Mouse (Mus musculus) limb, embryonic 12.5 days (tissue): Measurements from ENCODE around the gene Has3. TPM values are rescaled to one million over a fixed set of nuclear protein-coding genes. Genes with fewer than 3 reads are reported as not detected.
"Not testable (repeated sequence)": the region's sequence is repeated elsewhere in the genome, so short reads cannot be mapped to it uniquely, and the experiment has no call there.

Experiments
- ATAC-seq: fragments of 200-750 bp; cut with Nextera tagmentation; 2 replicates; pipeline ENCODE4 v1.8.0; 2017; ENCODE audit warnings: low read depth, moderate TSS enrichment; ENCODE audit not compliant: insufficient number of reproducible peaks, insufficient read depth, low FRiP score, low TSS enrichment
- H3K27ac ChIP-seq: fragments of 300-500 bp; sonication (generic); 2 replicates; pipeline ENCODE4 v1.5.1; 2016; ENCODE audit warnings: mild to moderate bottlenecking, moderate library complexity
- H3K27me3 ChIP-seq: fragments of 300-500 bp; sonication (generic); 2 replicates; pipeline ENCODE4 v1.6.1; 2016; ENCODE audit warnings: mild to moderate bottlenecking, moderate library complexity
- H3K36me3 ChIP-seq: fragments of 300-500 bp; sonication (generic); 2 replicates; pipeline ENCODE4 v1.6.1; 2016; ENCODE audit warnings: mild to moderate bottlenecking, moderate library complexity
- H3K4me1 ChIP-seq: fragments of 300-500 bp; sonication (generic); replicated peaks from 2 replicates; pipeline ENCODE4 v1.6.1; 2016
- H3K4me2 ChIP-seq: fragments of 300-500 bp; sonication (generic); 2 replicates; pipeline ENCODE4 v1.6.1; 2016; ENCODE audit warnings: mild to moderate bottlenecking, moderate library complexity
- H3K4me3 ChIP-seq: fragments of 300-500 bp; sonication (generic); replicated peaks from 2 replicates; pipeline ENCODE4 v1.5.1; 2016; ENCODE audit warnings: mild to moderate bottlenecking
- H3K9ac ChIP-seq: fragments of 300-500 bp; sonication (generic); replicated peaks from 2 replicates; pipeline ENCODE4 v1.6.1; 2016; ENCODE audit warnings: mild to moderate bottlenecking, moderate library complexity
- H3K9me3 ChIP-seq: fragments of 300-500 bp; sonication (generic); 2 replicates; pipeline ENCODE4 v1.6.1; 2016; ENCODE audit warnings: mild to moderate bottlenecking, moderate library complexity
- WGBS: fragments of 180-500 bp; shearing (Covaris S2); methylation state at CpG from one replicate; pipeline ENCODE4 v1.1.7; 2016; 5-methylcytosine and 5-hydroxymethylcytosine counted together
- polyA plus RNA-seq: library from polyadenylated mRNA; unstranded; fragments of >200 nt; fragmentation: Nextera tagmentation; extraction: Ambion mirVana; gene quantifications from 2 replicates; pipeline ENCODE4 v1.2.1, GENCODE M21; 2016

The Has3 gene
- polyA plus RNA-seq, 1 experiment from 2014 or later = 0.20 TPM

- 85% methylated on average over 3 of the region's 3 CpGs for WGBS
- no peak overlapping the region for H3K4me2 ChIP-seq
These were observed 14.8 kb upstream of the Has3 start for GRCm38 (mm10) chr8:106855242-106855562.

GRCm38 (mm10) chr8:106862845-106863244 is 7.2 kb upstream of the Has3 start:
- Histone ChIP-seq H3K27me3 (peaks cover 5% of the 10 kb centered on the region), H3K36me3 (no peaks in the 10 kb centered on the region), H3K4me3 (no peak overlapping the region), H3K4me1 (no peaks in the 10 kb centered on the region), H3K9me3 (no peaks in the 10 kb centered on the region), H3K27ac (no peak overlapping the region), H3K9ac (no peak overlapping the region), H3K4me2 (no peak overlapping the region)
- no peak for ATAC-seq
- WGBS = 90% methylated on average over 10 of the region's 10 CpGs

More at GRCm38 (mm10) chr8:106855242-106855562, 14.8 kb upstream of the Has3 start:
- no peaks in the 10 kb centered on the region for H3K4me1 ChIP-seq
- H3K4me3 ChIP-seq = no peak overlapping the region
- ATAC-seq = no peak
- no peak overlapping the region for H3K27ac ChIP-seq
- no peak overlapping the region for H3K9ac ChIP-seq
- no peaks in the 10 kb centered on the region for H3K27me3 ChIP-seq
- peaks cover 7% of the 10 kb centered on the region; the same call in 1 of the 2 replicates for H3K36me3 ChIP-seq
- no peaks in the 10 kb centered on the region for H3K9me3 ChIP-seq

GRCm38 (mm10) chr8:106865354-106865753 is 4.7 kb upstream of the Has3 start:
- Histone ChIP-seq H3K27ac (no peak overlapping the region), H3K4me1 (peaks cover 6% of the 10 kb centered on the region), H3K36me3 (no peaks in the 10 kb centered on the region), H3K27me3 (peaks cover 26% of the 10 kb centered on the region), H3K9ac (no peak overlapping the region), H3K9me3 (no peaks in the 10 kb centered on the region), H3K4me3 (no peak overlapping the region), H3K4me2 (no peak overlapping the region)
- WGBS = 80% methylated on average over 9 of the region's 9 CpGs
- ATAC-seq = no peak

GRCm38 (mm10) chr8:106870537-106871327 is 690 bp downstream of the Has3 start:
- Histone ChIP-seq H3K4me2 (peak overlapping the region; percentile 96), H3K9ac (peak overlapping the region; percentile 66), H3K4me1 (peaks cover 34% of the 10 kb centered on the region), H3K9me3 (no peaks in the 10 kb centered on the region), H3K4me3 (peak overlapping the region; percentile 55), H3K27me3 (peaks cover 68% of the 10 kb centered on the region), H3K36me3 (peaks cover 17% of the 10 kb centered on the region), H3K27ac (no peak overlapping the region)
- WGBS = under 1% methylated on average over 61 of the region's 63 CpGs
- no peak for ATAC-seq

GRCm38 (mm10) chr8:106871328-106871926 is 1.4 kb downstream of the Has3 start:
- Histone ChIP-seq H3K9me3 (no peaks in the 10 kb centered on the region), H3K9ac (peak overlapping the region; percentile 66), H3K4me1 (peaks cover 34% of the 10 kb centered on the region), H3K36me3 (peaks cover 24% of the 10 kb centered on the region), H3K27ac (no peak overlapping the region), H3K27me3 (peaks cover 68% of the 10 kb centered on the region), H3K4me3 (peak overlapping the region; percentile 55), H3K4me2 (peak overlapping the region; percentile 96)
- no peak; the same call in 1 of the 2 replicates for ATAC-seq
- WGBS = 2% methylated on average over 15 of the region's 15 CpGs

- no peak; the same call in 1 of the 2 replicates for ATAC-seq
- no peak overlapping the region for H3K27ac ChIP-seq
These were observed 1.9 kb downstream of the Has3 start for GRCm38 (mm10) chr8:106871931-106872371.

GRCm38 (mm10) chr8:106872454-106873034 is 2.5 kb downstream of the Has3 start:
- H3K27ac ChIP-seq = no peak overlapping the region
- H3K9ac ChIP-seq = no peak overlapping the region
- peak overlapping the region; percentile 96 for H3K4me2 ChIP-seq
- H3K4me1 ChIP-seq = peaks cover 34% of the 10 kb centered on the region
- ATAC-seq = no peak
- peak overlapping the region; percentile 55 for H3K4me3 ChIP-seq
- H3K9me3 ChIP-seq = no peaks in the 10 kb centered on the region
- peaks cover 64% of the 10 kb centered on the region for H3K27me3 ChIP-seq
- 7% methylated on average over 8 of the region's 8 CpGs for WGBS
- H3K36me3 ChIP-seq = peaks cover 35% of the 10 kb centered on the region

More at GRCm38 (mm10) chr8:106871931-106872371, 1.9 kb downstream of the Has3 start:
- Histone ChIP-seq H3K4me2 (peak overlapping the region; percentile 96), H3K9ac (peak overlapping the region; percentile 66; the same call in 1 of the 2 replicates), H3K4me1 (peaks cover 34% of the 10 kb centered on the region), H3K9me3 (no peaks in the 10 kb centered on the region), H3K36me3 (peaks cover 29% of the 10 kb centered on the region), H3K27me3 (peaks cover 65% of the 10 kb centered on the region), H3K4me3 (peak overlapping the region; percentile 55)
- under 1% methylated on average over 22 of the region's 22 CpGs for WGBS

- no peak overlapping the region for H3K4me3 ChIP-seq
- no peak overlapping the region for H3K9ac ChIP-seq
- no peak overlapping the region for H3K4me2 ChIP-seq
- ATAC-seq = no peak
- H3K27me3 ChIP-seq = no peaks in the 10 kb centered on the region
- no peaks in the 10 kb centered on the region for H3K4me1 ChIP-seq
- peaks cover 99% of the 10 kb centered on the region for H3K36me3 ChIP-seq
- WGBS = 94% methylated on average over 8 of the region's 8 CpGs
- no peak overlapping the region for H3K27ac ChIP-seq
- no peaks in the 10 kb centered on the region for H3K9me3 ChIP-seq
These were observed 10.2 kb downstream of the Has3 start for GRCm38 (mm10) chr8:106880121-106880707.

- not testable (repeated sequence) for H3K4me3 ChIP-seq, H3K27ac ChIP-seq, H3K9ac ChIP-seq, H3K9me3 ChIP-seq, H3K27me3 ChIP-seq, ATAC-seq, H3K4me1 ChIP-seq, H3K4me2 ChIP-seq
- 95% methylated on average over 11 of the region's 11 CpGs for WGBS
- peaks cover 84% of the 10 kb centered on the region for H3K36me3 ChIP-seq
These were observed 14.1 kb downstream of the Has3 start for GRCm38 (mm10) chr8:106884094-106884493.

GRCm38 (mm10) chr8:106884826-106885400 is 14.9 kb downstream of the Has3 start:
- H3K27me3 ChIP-seq, H3K9ac ChIP-seq, H3K27ac ChIP-seq, ATAC-seq, H3K4me1 ChIP-seq, H3K4me3 ChIP-seq, H3K4me2 ChIP-seq, H3K9me3 ChIP-seq: not testable (repeated sequence)
- H3K36me3 ChIP-seq = peaks cover 79% of the 10 kb centered on the region
- 92% methylated on average over 4 of the region's 4 CpGs for WGBS
